Mouse (Mus musculus) kidney, embryonic 15.5 days (tissue): ENCODE data around the gene Slc25a26. TPM values are rescaled to one million over a fixed set of nuclear protein-coding genes. Genes with fewer than 3 reads are reported as not detected.

Source experiments
- ATAC-seq: fragments of 200-750 bp; cut with Nextera tagmentation; replicated peaks from 2 replicates; pipeline ENCODE4 v1.8.0; 2017; ENCODE audit warnings: moderate TSS enrichment; ENCODE audit not compliant: low FRiP score
- H3K27ac ChIP-seq: fragments of 300-500 bp; sonication (generic); 2 replicates; pipeline ENCODE4 v1.5.1; 2015; ENCODE audit warnings: mild to moderate bottlenecking, inconsistent platforms
- H3K27me3 ChIP-seq: fragments of 300-500 bp; sonication (generic); 2 replicates; pipeline ENCODE4 v1.6.1; 2015; ENCODE audit warnings: inconsistent platforms
- H3K36me3 ChIP-seq: fragments of 300-500 bp; sonication (generic); 2 replicates; pipeline ENCODE4 v1.6.1; 2015; ENCODE audit warnings: inconsistent platforms
- H3K4me1 ChIP-seq: fragments of 300-500 bp; sonication (generic); 2 replicates; pipeline ENCODE4 v1.6.1; 2015; ENCODE audit warnings: inconsistent platforms
- H3K4me2 ChIP-seq: fragments of 300-500 bp; sonication (generic); 2 replicates; pipeline ENCODE4 v1.6.1; 2015; ENCODE audit warnings: moderate library complexity, mild to moderate bottlenecking, inconsistent platforms
- H3K4me3 ChIP-seq: fragments of 300-500 bp; sonication (generic); replicated peaks from 2 replicates; pipeline ENCODE4 v1.5.1; 2015; ENCODE audit warnings: mild to moderate bottlenecking, inconsistent platforms
- H3K9ac ChIP-seq: fragments of 300-500 bp; sonication (generic); 2 replicates; pipeline ENCODE4 v1.6.1; 2015; ENCODE audit warnings: mild to moderate bottlenecking, inconsistent platforms
- H3K9me3 ChIP-seq: fragments of 300-500 bp; sonication (generic); replicated peaks from 2 replicates; pipeline ENCODE4 v1.6.1; 2016; ENCODE audit warnings: inconsistent platforms
- whole genome bisulfite sequencing: fragments of 180-500 bp; shearing (Covaris S2); methylation state at CpG from one replicate; pipeline ENCODE4 v1.1.7; 2015; ENCODE audit warnings: mixed read lengths; 5-methylcytosine and 5-hydroxymethylcytosine counted together
- polyA plus RNA-seq: library from polyadenylated mRNA; unstranded; fragments of >200 nt; fragmentation: Nextera tagmentation; extraction: Ambion mirVana; gene quantifications from 2 replicates; pipeline ENCODE4 v1.2.1, GENCODE M21; 2015

Slc25a26 gene
- polyA plus RNA-seq, result 10.9 and 11.4 TPM in 2 replicates

DNA sequence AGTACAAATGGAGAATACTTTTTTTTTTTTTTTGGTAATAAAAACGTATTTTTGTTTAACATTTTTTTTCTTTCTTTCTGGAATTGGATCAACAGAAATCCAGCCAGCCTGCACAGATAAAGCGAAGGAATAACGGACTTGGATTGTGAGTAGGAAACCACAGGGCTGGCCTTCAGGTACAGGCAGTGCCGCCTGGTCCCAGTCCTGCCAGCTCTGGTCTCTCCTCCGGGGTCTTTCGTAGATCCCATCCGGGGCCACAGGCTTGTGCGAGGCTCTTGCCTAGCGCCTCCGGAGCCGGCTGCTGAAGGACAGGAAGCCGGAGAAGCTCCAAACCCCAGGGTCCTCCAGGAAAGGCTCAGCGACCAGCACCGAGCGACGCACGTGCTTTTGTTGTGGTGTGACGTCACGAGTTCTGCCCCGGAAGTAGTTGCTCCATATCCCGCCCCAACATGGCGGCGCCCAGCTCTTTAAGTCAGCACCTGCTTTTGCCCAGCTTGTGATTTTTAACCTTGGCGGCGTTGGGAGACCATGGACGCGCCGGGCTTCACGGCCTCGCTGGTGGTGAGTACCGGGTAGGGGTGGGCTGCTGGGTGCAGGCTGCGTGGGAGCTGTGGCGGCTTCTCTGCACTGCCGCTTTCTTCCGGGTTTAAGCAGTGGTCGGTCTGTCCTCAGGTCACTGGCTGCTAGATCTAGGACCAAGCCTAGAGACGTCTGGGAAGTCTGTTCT is at the start of gene Slc25a26:
TSS of gene Slc25a26 (plus strand) at position 435 of the 727 bp plus-strand sequence.
- peak within 1 kb of the TSS; percentile 49 for H3K9ac ChIP-seq
- peak within 1 kb of the TSS; percentile 81 for H3K4me3 ChIP-seq
- peak within 1 kb of the TSS; percentile 81 for H3K4me2 ChIP-seq
- no peaks in the 10 kb centered on the region for H3K9me3 ChIP-seq
- peak within 1 kb of the TSS; percentile 69; the same call in 1 of the 2 replicates for H3K27ac ChIP-seq
- H3K36me3 ChIP-seq, result no peaks in the 10 kb centered on the region
- no peaks in the 10 kb centered on the region for H3K27me3 ChIP-seq
- H3K4me1 ChIP-seq, result peaks cover 11% of the 10 kb centered on the region
- WGBS, result under 1% methylated on average over 37 of the region's 37 CpGs
- peak; percentile 98 for ATAC-seq

DNA sequence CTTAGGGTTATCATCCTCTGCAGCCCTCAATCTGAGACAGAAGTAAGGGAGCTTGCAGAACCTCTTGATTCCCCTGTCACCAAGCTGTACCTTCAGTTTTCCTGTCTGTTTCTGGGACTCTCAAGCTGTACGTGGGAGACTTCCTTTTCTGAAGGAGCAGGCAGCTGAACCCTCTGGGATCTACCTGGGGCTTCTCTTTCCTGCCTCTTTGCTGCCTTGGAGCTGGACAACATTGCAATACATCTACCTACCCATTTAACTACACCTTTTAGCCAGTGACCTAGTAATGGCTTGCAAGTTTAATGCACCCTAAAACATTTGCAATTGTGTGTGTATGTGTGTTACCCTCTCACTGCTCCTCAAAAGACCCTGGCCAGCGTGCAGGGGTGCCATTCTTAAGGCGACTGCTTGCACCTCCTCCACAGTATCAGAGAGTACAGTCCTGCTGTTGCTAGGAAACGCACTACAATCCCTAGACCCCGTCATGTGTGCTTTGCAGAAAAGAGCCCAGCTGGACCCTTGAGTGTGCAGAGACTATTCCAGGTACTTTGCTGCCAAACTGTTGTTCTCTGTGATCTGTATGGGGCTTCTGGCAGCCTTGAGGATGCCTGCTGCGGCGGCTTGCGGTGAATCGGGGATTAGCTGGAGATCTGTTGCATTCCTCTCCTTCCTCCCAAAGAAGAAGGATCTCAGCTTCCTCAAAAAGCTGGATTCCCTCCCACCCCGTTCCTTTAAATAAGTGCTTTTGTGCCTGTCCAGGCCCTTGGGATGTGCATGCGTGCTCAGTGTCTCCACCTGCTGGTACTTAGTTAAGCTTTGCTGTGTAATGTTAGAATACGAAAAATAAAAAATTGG is 35.9 kb upstream of the Slc25a26 start:
- H3K27ac ChIP-seq, result no peak overlapping the region

DNA sequence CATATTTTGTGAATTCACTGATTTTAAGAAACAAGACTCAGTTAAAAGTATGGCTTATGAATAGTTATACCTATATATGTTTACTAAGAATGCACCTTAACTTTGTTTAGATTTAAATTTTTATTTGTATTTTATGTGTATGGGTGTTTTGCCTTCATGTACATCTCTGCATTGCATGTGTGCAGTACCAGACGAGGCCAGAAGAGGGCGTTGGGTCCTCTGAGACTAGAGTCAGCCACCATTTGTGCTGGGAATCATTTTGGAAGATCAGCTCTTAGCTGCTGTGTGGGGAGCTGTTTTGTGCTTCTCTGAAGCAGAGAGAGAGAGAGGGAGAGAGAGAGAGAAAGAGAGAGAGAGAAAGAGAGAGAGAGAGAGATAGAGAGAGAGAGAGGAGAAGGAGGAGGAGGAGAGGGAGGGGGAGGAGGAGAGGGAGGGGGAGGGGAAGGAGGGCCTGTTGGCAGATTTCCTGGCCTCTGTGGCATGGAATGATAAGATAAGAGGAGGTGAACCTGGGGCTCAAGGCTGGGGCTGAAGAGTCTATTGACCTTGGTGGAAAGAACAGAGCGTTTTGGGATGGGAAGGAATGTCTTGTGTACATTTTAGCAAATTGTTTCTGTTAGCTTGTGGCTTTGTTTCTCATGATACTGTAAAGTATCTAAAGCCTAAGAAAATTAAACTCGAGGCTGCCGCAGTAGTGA is 33.5 kb upstream of the Slc25a26 start:
- Histone ChIP-seq H3K36me3 (no peaks in the 10 kb centered on the region), H3K4me1 (peaks cover 4% of the 10 kb centered on the region), H3K9ac (no peak overlapping the region), H3K9me3 (no peaks in the 10 kb centered on the region), H3K4me3 (no peak overlapping the region), H3K4me2 (no peak overlapping the region), H3K27me3 (no peaks in the 10 kb centered on the region), H3K27ac (no peak overlapping the region)
- whole genome bisulfite sequencing, result 59% methylated on average over 5 of the region's 5 CpGs
- no peak for ATAC-seq

More for the DNA sequence above, 35.9 kb upstream of the Slc25a26 start:
- Histone ChIP-seq H3K4me2 (peak overlapping the region; percentile 51), H3K36me3 (no peaks in the 10 kb centered on the region), H3K9ac (no peak overlapping the region), H3K4me3 (peak overlapping the region; percentile 17), H3K4me1 (peaks cover 4% of the 10 kb centered on the region), H3K27me3 (no peaks in the 10 kb centered on the region), H3K9me3 (no peaks in the 10 kb centered on the region)
- ATAC-seq, result peak; percentile 46; the same call in 1 of the 2 replicates
- 15% methylated on average over 12 of the region's 12 CpGs for WGBS

DNA sequence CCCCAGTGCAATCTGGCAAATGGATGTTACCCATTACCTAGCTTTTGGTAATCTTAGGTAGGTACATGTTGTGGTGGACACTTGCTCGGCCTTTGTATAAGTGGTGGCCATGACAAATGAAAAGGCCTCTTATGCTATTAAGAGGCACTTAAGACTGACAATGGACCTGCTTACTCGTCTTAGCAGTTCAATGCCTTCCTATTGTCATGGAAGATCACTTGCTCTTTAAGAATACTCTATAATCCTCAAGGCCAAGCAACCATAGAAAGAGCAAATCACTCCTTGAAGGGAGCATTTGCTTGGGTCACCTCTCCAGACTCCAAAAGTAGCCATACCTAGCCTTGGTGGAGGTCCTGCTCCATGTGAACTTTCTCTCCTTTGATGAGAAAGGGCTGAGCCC is 7.4 kb upstream of the Slc25a26 start:
- WGBS, result 72% methylated on average over 2 of the region's 2 CpGs
- Histone ChIP-seq H3K9ac (no peak overlapping the region), H3K36me3 (no peaks in the 10 kb centered on the region), H3K27ac (no peak overlapping the region), H3K4me3 (no peak overlapping the region), H3K9me3 (no peaks in the 10 kb centered on the region), H3K27me3 (no peaks in the 10 kb centered on the region), H3K4me1 (no peaks in the 10 kb centered on the region), H3K4me2 (no peak overlapping the region)
- ATAC-seq, result no peak

DNA sequence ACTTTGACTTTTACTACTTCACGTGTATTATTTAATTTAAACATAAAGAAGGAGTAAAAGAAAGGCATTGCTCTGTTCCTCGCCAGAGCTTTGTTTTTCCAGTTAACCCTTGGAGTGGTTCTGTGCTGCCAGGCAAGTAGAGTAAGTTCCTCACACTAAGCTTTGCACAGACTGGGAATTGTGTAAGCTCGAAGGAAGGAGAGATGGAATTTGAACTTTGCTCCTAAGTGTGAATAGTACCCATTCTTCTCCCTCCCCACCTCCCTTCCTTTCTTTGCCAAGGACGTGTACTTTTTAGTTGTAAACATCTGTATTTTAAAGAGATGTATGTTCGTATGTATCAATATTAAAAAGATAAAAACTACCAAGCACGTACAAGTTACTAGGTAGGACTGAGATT is 3.8 kb downstream of the Slc25a26 start:
- Histone ChIP-seq H3K4me1 (peaks cover 11% of the 10 kb centered on the region), H3K9ac (no peak overlapping the region)
- WGBS, result 77% methylated on average over 6 of the region's 6 CpGs

DNA sequence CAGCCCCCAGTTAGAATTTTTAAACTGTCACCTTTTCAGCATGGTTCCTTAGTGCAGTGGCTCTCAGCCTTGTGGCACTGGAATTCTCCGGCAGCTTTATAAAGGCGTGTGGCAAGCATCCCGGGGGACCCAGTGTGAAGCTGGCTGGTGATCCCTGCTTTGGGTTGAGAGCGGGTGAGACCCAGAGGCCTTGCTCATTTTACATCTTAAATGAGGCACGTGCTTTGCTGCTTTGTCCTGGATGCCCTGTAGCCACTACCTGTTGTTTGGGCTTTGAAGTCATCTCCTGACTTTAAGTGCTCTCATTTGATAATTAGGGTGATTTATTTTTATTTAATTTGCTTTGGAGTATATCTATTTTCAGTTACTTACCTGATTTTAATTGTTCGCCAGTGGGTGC is 7.8 kb downstream of the Slc25a26 start:
- Histone ChIP-seq H3K4me1 (no peaks in the 10 kb centered on the region), H3K27ac (no peak overlapping the region), H3K4me2 (no peak overlapping the region), H3K36me3 (no peaks in the 10 kb centered on the region; the same call in none of the 2 replicates), H3K9ac (no peak overlapping the region), H3K27me3 (no peaks in the 10 kb centered on the region), H3K9me3 (no peaks in the 10 kb centered on the region), H3K4me3 (no peak overlapping the region)
- ATAC-seq, result no peak
- WGBS, result 77% methylated on average over 6 of the region's 6 CpGs

More for the DNA sequence above, 3.8 kb downstream of the Slc25a26 start:
- ATAC-seq, result no peak
- no peaks in the 10 kb centered on the region for H3K27me3 ChIP-seq
- H3K36me3 ChIP-seq, result no peaks in the 10 kb centered on the region
- no peak overlapping the region for H3K4me3 ChIP-seq
- H3K9me3 ChIP-seq, result no peaks in the 10 kb centered on the region
- H3K4me2 ChIP-seq, result no peak overlapping the region
- H3K27ac ChIP-seq, result no peak overlapping the region

DNA sequence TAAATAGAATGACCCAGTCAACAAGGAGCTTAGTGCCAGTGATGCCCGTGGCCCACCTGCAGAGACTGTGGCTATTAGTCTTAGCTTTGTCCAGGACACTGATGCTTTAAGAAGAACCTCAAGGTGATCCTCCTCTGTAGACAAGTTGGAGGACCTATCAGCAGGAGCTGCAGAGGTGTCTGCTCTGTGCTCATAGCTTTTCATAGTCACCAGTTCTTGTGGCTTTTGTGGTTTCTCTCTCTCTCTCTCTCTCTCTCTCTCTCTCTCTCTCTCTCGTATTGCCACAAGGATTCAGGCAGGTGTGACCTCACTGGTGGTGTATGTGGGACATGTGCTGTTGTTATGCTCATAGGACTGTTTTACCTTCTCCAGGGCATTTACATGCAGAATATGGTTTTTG is 8.7 kb downstream of the Slc25a26 start:
- Histone ChIP-seq H3K4me1 (no peaks in the 10 kb centered on the region), H3K36me3 (no peaks in the 10 kb centered on the region; the same call in none of the 2 replicates), H3K4me3 (no peak overlapping the region), H3K9ac (no peak overlapping the region), H3K27ac (no peak overlapping the region), H3K27me3 (no peaks in the 10 kb centered on the region), H3K9me3 (no peaks in the 10 kb centered on the region), H3K4me2 (no peak overlapping the region)
- no peak for ATAC-seq
- WGBS, result 81% methylated on average over 2 of the region's 2 CpGs

DNA sequence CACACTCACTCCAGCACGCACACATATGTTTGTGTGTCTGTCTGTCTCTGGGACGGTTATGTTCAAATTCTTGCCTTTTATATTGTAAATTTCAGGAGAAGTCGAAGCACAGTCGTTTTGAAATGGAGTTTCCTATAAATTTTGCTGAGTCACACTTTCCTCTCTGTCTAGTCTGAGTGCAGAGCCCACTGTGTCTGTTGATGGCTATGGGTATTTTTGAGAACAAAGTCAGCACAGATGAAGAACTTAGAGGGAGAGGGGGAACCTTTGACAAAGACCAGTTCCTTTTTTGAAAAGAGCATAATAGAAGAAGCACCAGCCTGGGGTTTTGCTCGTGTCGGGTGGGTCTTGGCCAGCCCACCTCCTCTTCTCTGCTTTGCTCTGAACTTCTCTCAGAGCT is 9.1 kb downstream of the Slc25a26 start:
- WGBS, result 83% methylated on average over 6 of the region's 6 CpGs
- H3K36me3 ChIP-seq, result no peaks in the 10 kb centered on the region; the same call in none of the 2 replicates

DNA sequence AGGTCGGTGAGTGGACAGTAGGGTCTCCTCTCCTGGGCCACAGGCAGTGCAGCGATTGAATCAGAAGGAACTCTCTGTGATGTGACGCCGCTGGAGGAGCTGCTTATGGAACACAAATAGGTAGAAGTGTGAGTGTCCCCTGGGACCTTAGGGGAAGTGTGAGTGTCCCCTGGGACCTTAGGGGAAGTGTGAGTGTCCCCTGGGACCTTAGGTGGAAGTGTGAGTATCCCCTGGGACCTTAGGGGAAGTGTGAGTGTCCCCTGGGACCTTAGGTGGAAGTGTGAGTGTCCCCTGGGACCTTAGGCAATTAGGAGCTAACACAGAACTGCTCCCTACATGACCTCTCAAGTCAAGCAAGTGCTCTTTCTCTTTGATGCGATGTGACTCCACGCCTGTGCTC is 18.0 kb downstream of the Slc25a26 start:
- Histone ChIP-seq H3K36me3 (no peaks in the 10 kb centered on the region), H3K27ac (no peak overlapping the region), H3K4me2 (no peak overlapping the region), H3K4me1 (no peaks in the 10 kb centered on the region), H3K27me3 (no peaks in the 10 kb centered on the region), H3K9ac (no peak overlapping the region), H3K4me3 (no peak overlapping the region), H3K9me3 (no peaks in the 10 kb centered on the region)
- ATAC-seq, result no peak
- 88% methylated on average over 6 of the region's 6 CpGs for WGBS

More for the DNA sequence above, 9.1 kb downstream of the Slc25a26 start:
- Histone ChIP-seq H3K4me2 (no peak overlapping the region), H3K4me1 (no peaks in the 10 kb centered on the region), H3K4me3 (no peak overlapping the region), H3K9me3 (no peaks in the 10 kb centered on the region), H3K27me3 (no peaks in the 10 kb centered on the region), H3K27ac (no peak overlapping the region), H3K9ac (no peak overlapping the region)
- ATAC-seq, result no peak

DNA sequence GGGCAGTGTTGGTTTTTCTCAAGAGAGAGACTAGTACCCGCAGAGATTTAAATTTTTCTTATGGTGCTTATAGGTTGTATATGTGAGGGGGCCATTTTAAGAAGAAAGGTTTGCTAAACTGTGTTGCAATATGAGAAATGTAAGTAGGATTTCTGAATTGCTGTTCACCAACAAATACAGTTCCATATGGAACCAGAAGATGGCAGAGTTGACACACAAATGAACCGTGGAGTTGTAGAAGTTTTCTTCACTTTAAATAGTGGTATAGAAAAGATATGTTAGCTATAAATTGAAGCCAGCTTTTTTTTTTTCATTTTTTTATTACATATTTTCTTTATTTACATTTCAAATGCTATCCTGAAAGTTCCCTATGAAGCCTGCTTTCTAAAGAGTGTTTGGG is 24.2 kb downstream of the Slc25a26 start:
- no peak for ATAC-seq

DNA sequence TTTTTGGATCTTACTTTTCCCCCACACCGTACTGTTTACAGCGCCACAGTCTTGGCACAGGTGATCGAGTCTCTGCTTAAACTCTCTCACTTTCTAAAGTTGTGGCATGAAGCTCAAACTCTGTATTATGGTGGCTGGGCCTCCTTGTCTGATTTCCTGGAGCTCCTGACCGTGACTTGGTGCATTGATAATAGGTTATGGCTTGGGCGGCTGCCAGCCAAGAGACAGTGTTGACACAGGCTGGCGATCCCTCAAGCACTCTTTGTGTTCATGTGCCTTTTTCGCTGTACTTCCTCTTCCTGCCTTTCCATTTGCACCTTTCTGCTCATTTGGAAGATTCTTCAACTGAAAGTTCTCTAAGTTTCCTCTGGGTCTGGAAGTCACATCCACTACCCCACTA is 30.6 kb downstream of the Slc25a26 start:
- WGBS, result 74% methylated on average over 7 of the region's 7 CpGs
- Histone ChIP-seq H3K4me1 (no peaks in the 10 kb centered on the region), H3K9me3 (no peaks in the 10 kb centered on the region), H3K36me3 (no peaks in the 10 kb centered on the region), H3K9ac (no peak overlapping the region), H3K27ac (no peak overlapping the region), H3K27me3 (no peaks in the 10 kb centered on the region), H3K4me2 (no peak overlapping the region), H3K4me3 (no peak overlapping the region)
- no peak for ATAC-seq

More for the DNA sequence above, 24.2 kb downstream of the Slc25a26 start:
- 38% methylated on average over 2 of the region's 2 CpGs for WGBS
- Histone ChIP-seq H3K27ac (no peak overlapping the region), H3K4me2 (no peak overlapping the region), H3K27me3 (no peaks in the 10 kb centered on the region), H3K4me3 (no peak overlapping the region), H3K9ac (no peak overlapping the region), H3K4me1 (no peaks in the 10 kb centered on the region), H3K9me3 (no peaks in the 10 kb centered on the region), H3K36me3 (no peaks in the 10 kb centered on the region)

DNA sequence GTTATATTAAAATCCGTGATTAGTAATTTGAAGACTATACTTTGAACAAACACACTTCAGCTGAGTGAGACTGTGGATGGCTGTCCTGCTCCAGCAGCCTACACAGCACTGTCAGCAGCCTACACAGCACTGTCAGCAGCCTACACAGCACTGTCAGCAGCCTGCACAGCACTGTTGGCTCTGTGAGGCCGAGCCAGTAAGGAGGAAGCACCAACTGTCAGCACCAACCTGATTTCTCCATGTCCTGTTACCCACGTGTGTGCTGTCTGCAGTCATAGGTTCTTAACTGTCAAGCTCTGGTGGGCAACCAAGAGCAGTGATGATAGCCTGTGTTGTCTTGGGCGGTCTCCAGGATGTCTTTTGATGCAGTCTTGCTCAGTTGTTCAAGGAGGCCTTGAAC is 32.0 kb downstream of the Slc25a26 start:
- Histone ChIP-seq H3K36me3 (peaks cover 5% of the 10 kb centered on the region; the same call in 1 of the 2 replicates), H3K9ac (no peak overlapping the region), H3K9me3 (no peaks in the 10 kb centered on the region), H3K27ac (no peak overlapping the region), H3K4me2 (no peak overlapping the region), H3K4me3 (no peak overlapping the region), H3K4me1 (no peaks in the 10 kb centered on the region), H3K27me3 (no peaks in the 10 kb centered on the region)
- 82% methylated on average over 4 of the region's 4 CpGs for WGBS
- ATAC-seq, result no peak
